Mouse (Mus musculus) cerebellum, adult 2 months (tissue): ENCODE measurements at regions not wholly inside any gene's neighbourhood (a gene's known extent, or its start where the extent isn't known, plus 50 kb on each side); places are given as distances from the start of the nearest gene placed in this dataset.

Source experiments
- CTCF ChIP-seq: fragments of 200-500 bp; IDR thresholded peaks from 2 replicates; pipeline ENCODE4 v1.5.1; 2011; ENCODE audit warnings: low read depth, mild to moderate bottlenecking, control low read depth, low read length, moderate library complexity, borderline replicate concordance; ENCODE audit not compliant: insufficient read depth
- POLR2A ChIP-seq: fragments of 200-500 bp; IDR thresholded peaks from 2 replicates; pipeline ENCODE4 v1.6.1; 2011; ENCODE audit warnings: low read length, control low read depth, borderline replicate concordance; ENCODE audit not compliant: insufficient read depth

DNA sequence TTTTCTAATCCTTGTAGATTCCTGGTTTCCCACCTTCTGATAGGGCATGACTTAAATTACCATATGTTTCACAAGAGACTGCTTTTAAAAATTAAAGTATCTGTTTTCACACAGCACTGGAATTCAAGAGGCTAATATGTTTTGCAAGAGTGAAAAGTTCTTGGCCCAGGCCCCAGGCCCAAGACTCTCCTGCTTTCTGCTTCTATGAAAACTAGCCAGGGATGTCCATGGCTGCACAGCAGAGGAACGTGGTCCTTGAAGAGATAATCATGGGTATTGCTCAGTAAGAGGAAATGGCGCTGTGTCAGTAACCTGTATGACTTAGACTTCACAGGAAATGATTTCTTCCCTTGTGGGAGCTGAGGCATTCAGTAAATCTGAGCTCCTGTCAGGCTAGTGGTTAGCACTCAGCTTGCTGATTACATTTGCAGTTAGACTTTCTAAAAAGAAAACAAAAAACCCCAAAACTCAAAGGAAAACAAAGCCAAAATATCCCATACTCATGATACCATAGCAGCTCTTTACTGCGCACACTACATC lies 190.6 kb downstream of the Ndfip2 start:
- TF ChIP-seq CTCF: no peak
- TF ChIP-seq POLR2A: no peak
